Mouse (Mus musculus): ENCODE data around the gene Amfr.

Amfr gene

GRCm38 (mm10) chr8:94012013-94012951 is at the start of gene Amfr:
Gene Amfr (minus strand): TSS chr8:94012842.
- DNase-seq = peak; percentile 78 to 87

- peak; percentile 79 to 80 for DNase-seq
Observed at GRCm38 (mm10) chr8:94057157-94057854, 44.7 kb upstream of the Amfr start.

- DNase-seq = no peak
Observed at GRCm38 (mm10) chr8:94052696-94053095, 40.1 kb upstream of the Amfr start.

- DNase-seq = no peak
Observed at GRCm38 (mm10) chr8:94047845-94048244, 35.2 kb upstream of the Amfr start.

GRCm38 (mm10) chr8:94037806-94038205 is 25.2 kb upstream of the Amfr start:
- peak in 1 of 2 experiments; percentile 13 for DNase-seq

GRCm38 (mm10) chr8:94036944-94037524 is 24.4 kb upstream of the Amfr start, which contains the start of the genes Nudt21 and Ogfod1:
Gene Nudt21 (minus strand): TSS chr8:94037031.
Gene Ogfod1 (plus strand): TSS chr8:94037198.
- peak; percentile 89 to 95 for DNase-seq

- DNase-seq = peak; percentile 77 to 86
Observed at GRCm38 (mm10) chr8:94036541-94036940, 23.9 kb upstream of the Amfr start.

GRCm38 (mm10) chr8:94035200-94035599 is 22.6 kb upstream of the Amfr start:
- no peak for DNase-seq

GRCm38 (mm10) chr8:94033601-94034000 is 21.0 kb upstream of the Amfr start:
- DNase-seq = no peak

GRCm38 (mm10) chr8:94029701-94030100 is 17.1 kb upstream of the Amfr start:
- DNase-seq = no peak

GRCm38 (mm10) chr8:94023916-94024315 is 11.3 kb upstream of the Amfr start:
- DNase-seq = no peak

- no peak for DNase-seq
Observed at GRCm38 (mm10) chr8:94013026-94013612, 477 bp upstream of the Amfr start.

- DNase-seq = peak in 1 of 2 experiments; percentile 20
Observed at GRCm38 (mm10) chr8:94011076-94012012, 1.3 kb downstream of the Amfr start.

- no peak for DNase-seq
Observed at GRCm38 (mm10) chr8:94010101-94010705, 2.4 kb downstream of the Amfr start.

GRCm38 (mm10) chr8:94009243-94009845 is 3.3 kb downstream of the Amfr start:
- DNase-seq = peak; percentile 12 to 19

GRCm38 (mm10) chr8:94004139-94004538 is 8.5 kb downstream of the Amfr start:
- DNase-seq = no peak

- no peak for DNase-seq
Observed at GRCm38 (mm10) chr8:93998961-93999360, 13.7 kb downstream of the Amfr start.

- DNase-seq = no peak
Observed at GRCm38 (mm10) chr8:93989739-93990138, 22.9 kb downstream of the Amfr start.

GRCm38 (mm10) chr8:93984731-93985130 is 27.9 kb downstream of the Amfr start:
- DNase-seq = no peak

- no peak for DNase-seq
Observed at GRCm38 (mm10) chr8:93983827-93984226, 28.8 kb downstream of the Amfr start.

All from kidney, postnatal 4 days (tissue).